ENCODE assay signal across 30 mouse cellular contexts in the genomic region with DNA sequence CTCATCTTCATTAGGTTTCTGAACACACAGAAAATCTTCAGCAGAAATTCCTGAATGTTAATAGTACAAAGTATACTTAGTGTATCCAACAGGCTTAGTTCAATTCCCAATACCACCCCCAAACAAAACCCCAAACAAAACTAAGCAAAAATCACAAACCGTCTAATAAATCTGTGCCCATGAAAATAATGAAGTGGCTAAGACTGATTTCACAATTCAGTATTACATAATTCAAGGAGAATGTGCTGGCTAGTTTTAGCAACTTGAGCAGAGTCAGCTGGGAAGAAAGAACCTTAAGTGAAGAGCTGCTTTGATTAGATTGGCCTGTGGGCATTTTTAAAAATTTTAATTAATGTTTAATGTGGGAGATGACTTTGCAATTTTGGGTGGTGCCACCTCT.
DNase-seq lines count a peak whose midpoint lies in the region; ATAC-seq and TF ChIP-seq lines count a peak whose summit lies in the region.
"Had no signal": no experiment of that assay in that cellular context is flagged by ENCODE, and none has a peak within 500 bp of the region (broad histone marks: within the 10 kb centered on the region; RNA-seq: fewer than 3 reads in every experiment).

No protein-coding gene starts in this region.

- WGBS in lung, embryonic 16.5 days = 46% methylated on average over 1 of the region's 1 CpGs
- 35% methylated on average over 1 of the region's 1 CpGs for WGBS in lung, adult 2 months
- 75% methylated on average over 1 of the region's 1 CpGs for WGBS in intestine, embryonic 16.5 days
- 93% methylated on average over 1 of the region's 1 CpGs for WGBS in forebrain, postnatal 0 days

- no peak for TF ChIP-seq POLR2A in lung, adult 2 months (IDR thresholded peaks at IDR 0.05; ENCODE audit: borderline replicate concordance, extremely low read depth, low read depth, low read length)

- no peaks in the 10 kb centered on the region for H3K36me3 ChIP-seq in lung, embryonic 16.5 days (ENCODE audit: control insufficient read depth, insufficient read depth, low read length)
- no peaks in the 10 kb centered on the region for H3K36me3 ChIP-seq in intestine, embryonic 16.5 days (ENCODE audit: control insufficient read depth, insufficient read depth, low read length)
- peaks cover 16% of the 10 kb centered on the region for H3K36me3 ChIP-seq in forebrain, postnatal 0 days (ENCODE audit: insufficient read depth)
- H3K36me3 ChIP-seq: heart, embryonic 12.5 days; hindbrain, embryonic 10.5 days; intestine, embryonic 15.5 days; limb, embryonic 12.5 days; liver, embryonic 15.5 days; neural tube, embryonic 12.5 days had no signal

- no peak overlapping the region for H3K9ac ChIP-seq in lung, embryonic 16.5 days (ENCODE audit: low read length)
- H3K9ac ChIP-seq in intestine, embryonic 16.5 days (ENCODE audit: low read depth, low read length) = no peak overlapping the region
- no peak overlapping the region for H3K9ac ChIP-seq in forebrain, postnatal 0 days
- H3K9ac ChIP-seq: heart, embryonic 12.5 days; intestine, embryonic 15.5 days; limb, embryonic 12.5 days; liver, embryonic 15.5 days; midbrain, embryonic 13.5 days; neural tube, embryonic 12.5 days had no signal

- H3K4me1 ChIP-seq in lung, embryonic 16.5 days (replicated peaks; ENCODE audit: control insufficient read depth, insufficient read depth, low read length) = peaks cover 3% of the 10 kb centered on the region; the same call in 1 of the 2 replicates
- no peaks in the 10 kb centered on the region for H3K4me1 ChIP-seq in lung, adult 2 months (ENCODE audit: control insufficient read depth, insufficient read depth, low read length)
- no peaks in the 10 kb centered on the region for H3K4me1 ChIP-seq in intestine, embryonic 16.5 days (ENCODE audit: control insufficient read depth, insufficient read depth, low read length)
- H3K4me1 ChIP-seq in forebrain, postnatal 0 days (ENCODE audit: insufficient read depth) = no peaks in the 10 kb centered on the region
- H3K4me1 ChIP-seq: heart, embryonic 12.5 days; hindbrain, embryonic 10.5 days; intestine, embryonic 15.5 days; limb, embryonic 12.5 days; liver, embryonic 15.5 days; midbrain, embryonic 13.5 days; neural tube, embryonic 12.5 days had no signal

- H3K4me3 ChIP-seq in lung, embryonic 16.5 days (ENCODE audit: low read length) = no peak overlapping the region
- H3K4me3 ChIP-seq in lung, adult 2 months (replicated peaks; ENCODE audit: extremely low read depth, low read depth, low read length) = no peak overlapping the region
- no peak overlapping the region for H3K4me3 ChIP-seq in intestine, embryonic 16.5 days (ENCODE audit: low read length)
- no peak overlapping the region for H3K4me3 ChIP-seq in forebrain, postnatal 0 days (ENCODE audit: low read depth, low read length)
- H3K4me3 ChIP-seq: heart, embryonic 12.5 days; hindbrain, embryonic 10.5 days; intestine, embryonic 15.5 days; limb, embryonic 12.5 days; liver, embryonic 15.5 days; midbrain, embryonic 13.5 days; neural tube, embryonic 12.5 days had no signal

- ATAC-seq in lung, embryonic 16.5 days (ENCODE audit: low read depth) = peak; percentile 68; the same call in 1 of the 2 replicates
- ATAC-seq in intestine, embryonic 16.5 days = no peak
- no peak for ATAC-seq in forebrain, postnatal 0 days
- ATAC-seq: activated CD4-positive, CD25-positive, alpha-beta regulatory T cell, adult 4 months; CD4-positive, CD25-positive, alpha-beta regulatory T cell, adult 4 months; forebrain, embryonic 14.5 days; hindbrain, postnatal 0 days; intestine, embryonic 15.5 days; midbrain, embryonic 13.5 days had no signal

- H3K9me3 ChIP-seq in lung, embryonic 16.5 days (ENCODE audit: control insufficient read depth, low read length) = no peaks in the 10 kb centered on the region
- H3K9me3 ChIP-seq in intestine, embryonic 16.5 days (ENCODE audit: control insufficient read depth, low read length) = no peaks in the 10 kb centered on the region
- no peaks in the 10 kb centered on the region for H3K9me3 ChIP-seq in forebrain, postnatal 0 days (ENCODE audit: low read length)
- H3K9me3 ChIP-seq: heart, embryonic 12.5 days; hindbrain, embryonic 10.5 days; intestine, embryonic 15.5 days; limb, embryonic 12.5 days; liver, embryonic 15.5 days; midbrain, embryonic 13.5 days; neural tube, embryonic 12.5 days had no signal

- peak; percentile 47 for DNase-seq in heart, adult 8-10 months (ENCODE audit: low spot score)
- DNase-seq in heart, postnatal 4 days = no peak
- no peak for DNase-seq in lung, adult 2 months
- peak; percentile 6 for DNase-seq in NIH3T3 (ENCODE audit: low read depth)
- DNase-seq in lung, postnatal 25 days (ENCODE audit: low spot score) = peak; percentile 38
- DNase-seq in forebrain, postnatal 0 days = no peak
- DNase-seq: adrenal gland, adult 8-10 months; cerebellum, adult 8-10 months; cerebellum, postnatal 36 days; gastrocnemius, postnatal 36 days; kidney, adult 9 months; kidney, postnatal 14 days; layer of hippocampus, adult 9-11 months; right cerebral cortex, adult 18-20 months; spleen, adult 18-20 months; thymus, postnatal 14 days had no signal

- H3K27me3 ChIP-seq in lung, embryonic 16.5 days (ENCODE audit: control insufficient read depth, insufficient read depth, low read depth, low read length) = no peaks in the 10 kb centered on the region
- H3K27me3 ChIP-seq in intestine, embryonic 16.5 days (replicated peaks; ENCODE audit: control insufficient read depth, insufficient read depth, low read length) = no peaks in the 10 kb centered on the region
- H3K27me3 ChIP-seq in forebrain, postnatal 0 days (ENCODE audit: insufficient read depth, low read length) = no peaks in the 10 kb centered on the region
- H3K27me3 ChIP-seq: heart, embryonic 12.5 days; intestine, embryonic 15.5 days; limb, embryonic 12.5 days; liver, embryonic 15.5 days; midbrain, embryonic 13.5 days; neural tube, embryonic 12.5 days had no signal

- no peak overlapping the region for H3K4me2 ChIP-seq in lung, embryonic 16.5 days (ENCODE audit: low read depth, low read length)
- H3K4me2 ChIP-seq in intestine, embryonic 16.5 days (ENCODE audit: low read depth, low read length) = no peak overlapping the region
- H3K4me2 ChIP-seq in forebrain, postnatal 0 days (ENCODE audit: low read depth) = no peak overlapping the region
- H3K4me2 ChIP-seq: heart, embryonic 12.5 days; intestine, embryonic 15.5 days; limb, embryonic 12.5 days; liver, embryonic 15.5 days; midbrain, embryonic 13.5 days; neural tube, embryonic 12.5 days had no signal

- TF ChIP-seq CTCF in lung, adult 2 months (IDR thresholded peaks at IDR 0.05; ENCODE audit: insufficient read depth, low read length) = no peak
- no peak for TF ChIP-seq CTCF in forebrain, postnatal 0 days (IDR thresholded peaks at IDR 0.05; ENCODE audit: low read depth)

- no peak overlapping the region for H3K27ac ChIP-seq in lung, embryonic 16.5 days (ENCODE audit: low read length)
- H3K27ac ChIP-seq in intestine, embryonic 16.5 days (ENCODE audit: low read length) = no peak overlapping the region
- H3K27ac ChIP-seq in forebrain, postnatal 0 days (ENCODE audit: low read depth, low read length) = no peak overlapping the region
- H3K27ac ChIP-seq: hindbrain, embryonic 10.5 days; hindbrain, postnatal 0 days; intestine, embryonic 15.5 days; limb, embryonic 12.5 days; liver, embryonic 15.5 days; macrophage; midbrain, embryonic 13.5 days; neural tube, embryonic 12.5 days had no signal

Comparison
In these comparisons a context has a peak if more than half of its experiments do, and no peak if none do; other contexts are left out.
1. DNase-seq: peak in heart, adult 8-10 months (single experiment), NIH3T3 (single experiment) and lung, postnatal 25 days (single experiment); none in heart, postnatal 4 days (single experiment), lung, adult 2 months (single experiment) and forebrain, postnatal 0 days (single experiment).